20 mouse cellular contexts compared by ENCODE assay signal in genomic region chr9:16257241-16257840, GRCm38 (mm10).
A peak's percentile ranks its signal among the peaks of the same experiment; 100 is the strongest.
DNase-seq lines count a peak whose midpoint lies in the region; ATAC-seq lines count a peak whose summit lies in the region.
"Had no signal": no experiment of that assay in that cellular context is flagged by ENCODE, and none has a peak within 500 bp of the region (broad histone marks: within the 10 kb centered on the region; RNA-seq: fewer than 3 reads in every experiment).

No protein-coding gene starts in this region.

- no peaks in the 10 kb centered on the region for H3K27me3 ChIP-seq in embryonic facial prominence, embryonic 14.5 days (replicated peaks; ENCODE audit: control insufficient read depth, insufficient read depth, low read length)
- H3K27me3 ChIP-seq in embryonic facial prominence, embryonic 10.5 days (replicated peaks; ENCODE audit: low read depth, poor library complexity, severe bottlenecking): no peaks in the 10 kb centered on the region
- H3K27me3 ChIP-seq in forebrain, embryonic 14.5 days (replicated peaks; ENCODE audit: control insufficient read depth, insufficient read depth, low read length): no peaks in the 10 kb centered on the region
- no peaks in the 10 kb centered on the region for H3K27me3 ChIP-seq in hindbrain, embryonic 15.5 days
- H3K27me3 ChIP-seq in neural tube, embryonic 13.5 days: no peaks in the 10 kb centered on the region
- H3K27me3 ChIP-seq: heart, embryonic 13.5 days; limb, embryonic 13.5 days; liver, embryonic 15.5 days had no signal

- H3K4me2 ChIP-seq in embryonic facial prominence, embryonic 14.5 days (ENCODE audit: low read depth, low read length): no peak overlapping the region
- no peak overlapping the region for H3K4me2 ChIP-seq in forebrain, embryonic 14.5 days (ENCODE audit: low read length)
- H3K4me2 ChIP-seq in hindbrain, embryonic 15.5 days: no peak overlapping the region
- no peak overlapping the region for H3K4me2 ChIP-seq in neural tube, embryonic 13.5 days
- H3K4me2 ChIP-seq: heart, embryonic 13.5 days; limb, embryonic 13.5 days; liver, embryonic 15.5 days had no signal

- WGBS in embryonic facial prominence, embryonic 14.5 days: 68% methylated on average over 3 of the region's 3 CpGs
- WGBS in embryonic facial prominence, embryonic 10.5 days: 61% methylated on average over 3 of the region's 3 CpGs
- WGBS in forebrain, embryonic 14.5 days: 10% methylated on average over 3 of the region's 3 CpGs
- WGBS in hindbrain, embryonic 15.5 days: 23% methylated on average over 3 of the region's 3 CpGs
- WGBS in neural tube, embryonic 13.5 days: 14% methylated on average over 3 of the region's 3 CpGs

- H3K4me3 ChIP-seq in embryonic facial prominence, embryonic 14.5 days (ENCODE audit: low read depth, low read length): no peak overlapping the region
- no peak overlapping the region for H3K4me3 ChIP-seq in embryonic facial prominence, embryonic 10.5 days
- no peak overlapping the region for H3K4me3 ChIP-seq in forebrain, embryonic 14.5 days (ENCODE audit: low read depth, low read length)
- H3K4me3 ChIP-seq in hindbrain, embryonic 15.5 days: no peak overlapping the region
- no peak overlapping the region for H3K4me3 ChIP-seq in neural tube, embryonic 13.5 days
- H3K4me3 ChIP-seq: gastrocnemius, adult 2 months; heart, embryonic 13.5 days; limb, embryonic 13.5 days; liver, embryonic 15.5 days had no signal

- DNase-seq in embryonic facial prominence, embryonic 14.5 days (ENCODE audit: low spot score): peak; percentile 33
- no peak for DNase-seq in embryonic facial prominence, embryonic 10.5 days (ENCODE audit: low spot score)
- DNase-seq in forebrain, embryonic 14.5 days (ENCODE audit: low spot score): peak; percentile 72
- DNase-seq in heart, postnatal 25 days (ENCODE audit: low spot score): no peak
- DNase-seq in layer of hippocampus, adult 9-10 months (ENCODE audit: low spot score): no peak
- no peak for DNase-seq in MN1 (ENCODE audit: low spot score)
- DNase-seq: cerebellum, adult 11-12 months; cerebellum, postnatal 25 days; gastrocnemius, adult 2 months; heart, adult 11 months; kidney, adult 2 months; kidney, postnatal 25 days; lung, postnatal 10 days had no signal

- H3K4me1 ChIP-seq in embryonic facial prominence, embryonic 14.5 days (ENCODE audit: control insufficient read depth, insufficient read depth, low read length): no peaks in the 10 kb centered on the region
- H3K4me1 ChIP-seq in embryonic facial prominence, embryonic 10.5 days: no peaks in the 10 kb centered on the region
- peaks cover 18% of the 10 kb centered on the region for H3K4me1 ChIP-seq in forebrain, embryonic 14.5 days (ENCODE audit: control insufficient read depth, insufficient read depth, low read length)
- peaks cover 23% of the 10 kb centered on the region for H3K4me1 ChIP-seq in hindbrain, embryonic 15.5 days (replicated peaks)
- peaks cover 43% of the 10 kb centered on the region for H3K4me1 ChIP-seq in neural tube, embryonic 13.5 days (replicated peaks)
- H3K4me1 ChIP-seq: liver, embryonic 15.5 days had no signal

- intact Hi-C loops in heart, postnatal 25 days (cut with DNase I): no loop called here

- no peak overlapping the region for H3K9ac ChIP-seq in embryonic facial prominence, embryonic 14.5 days (ENCODE audit: low read depth, low read length)
- no peak overlapping the region for H3K9ac ChIP-seq in forebrain, embryonic 14.5 days (ENCODE audit: low read length)
- no peak overlapping the region for H3K9ac ChIP-seq in hindbrain, embryonic 15.5 days
- H3K9ac ChIP-seq in neural tube, embryonic 13.5 days: no peak overlapping the region
- H3K9ac ChIP-seq: heart, embryonic 13.5 days; limb, embryonic 13.5 days; liver, embryonic 15.5 days had no signal

- no peaks in the 10 kb centered on the region for H3K9me3 ChIP-seq in embryonic facial prominence, embryonic 14.5 days (ENCODE audit: control insufficient read depth, low read length)
- H3K9me3 ChIP-seq in embryonic facial prominence, embryonic 10.5 days: no peaks in the 10 kb centered on the region
- no peaks in the 10 kb centered on the region for H3K9me3 ChIP-seq in forebrain, embryonic 14.5 days (replicated peaks; ENCODE audit: control insufficient read depth, low read length)
- H3K9me3 ChIP-seq in hindbrain, embryonic 15.5 days: no peaks in the 10 kb centered on the region
- no peaks in the 10 kb centered on the region for H3K9me3 ChIP-seq in neural tube, embryonic 13.5 days
- H3K9me3 ChIP-seq: G1E; heart, embryonic 13.5 days; limb, embryonic 13.5 days; liver, embryonic 15.5 days had no signal

- H3K27ac ChIP-seq in embryonic facial prominence, embryonic 14.5 days (replicated peaks; ENCODE audit: low read depth, low read length): no peak overlapping the region
- no peak overlapping the region for H3K27ac ChIP-seq in embryonic facial prominence, embryonic 10.5 days (replicated peaks)
- no peak overlapping the region for H3K27ac ChIP-seq in forebrain, embryonic 14.5 days (ENCODE audit: low read depth, low read length)
- peak overlapping the region; percentile 47; the same call in 1 of the 2 replicates for H3K27ac ChIP-seq in hindbrain, embryonic 15.5 days (replicated peaks)
- peak overlapping the region; percentile 47 for H3K27ac ChIP-seq in neural tube, embryonic 13.5 days (replicated peaks)
- H3K27ac ChIP-seq: gastrocnemius, adult 2 months; heart, embryonic 13.5 days; limb, embryonic 13.5 days; liver, embryonic 15.5 days had no signal

- no peaks in the 10 kb centered on the region for H3K36me3 ChIP-seq in embryonic facial prominence, embryonic 14.5 days (ENCODE audit: control insufficient read depth, insufficient read depth, low read length)
- H3K36me3 ChIP-seq in embryonic facial prominence, embryonic 10.5 days (replicated peaks): no peaks in the 10 kb centered on the region
- H3K36me3 ChIP-seq in forebrain, embryonic 14.5 days (ENCODE audit: control insufficient read depth, insufficient read depth, low read length): no peaks in the 10 kb centered on the region
- no peaks in the 10 kb centered on the region for H3K36me3 ChIP-seq in hindbrain, embryonic 15.5 days
- H3K36me3 ChIP-seq in neural tube, embryonic 13.5 days: no peaks in the 10 kb centered on the region
- H3K36me3 ChIP-seq: G1E; heart, embryonic 13.5 days; limb, embryonic 13.5 days; liver, embryonic 15.5 days had no signal

- ATAC-seq in embryonic facial prominence, embryonic 14.5 days (ENCODE audit: low read depth): peak; percentile 53; the same call in 1 of the 2 replicates
- ATAC-seq in forebrain, embryonic 14.5 days: peak; percentile 79
- peak; percentile 70 for ATAC-seq in hindbrain, embryonic 15.5 days (ENCODE audit: low FRiP score, low read depth)
- peak; percentile 82 for ATAC-seq in neural tube, embryonic 13.5 days (ENCODE audit: low read depth)
- ATAC-seq: CD4-positive, CD25-positive, alpha-beta regulatory T cell, adult 4 months had no signal

Comparison
In these comparisons a context has a peak if more than half of its experiments do, and no peak if none do; other contexts are left out.
1. DNase-seq: peak in embryonic facial prominence, embryonic 14.5 days (single experiment) and forebrain, embryonic 14.5 days (single experiment); none in embryonic facial prominence, embryonic 10.5 days (single experiment), heart, postnatal 25 days (single experiment), layer of hippocampus, adult 9-10 months (single experiment) and MN1 (single experiment).
2. H3K27ac ChIP-seq: peak in hindbrain, embryonic 15.5 days (single experiment) and neural tube, embryonic 13.5 days (single experiment); none in embryonic facial prominence, embryonic 14.5 days (single experiment), embryonic facial prominence, embryonic 10.5 days (single experiment) and forebrain, embryonic 14.5 days (single experiment).
3. Peak in every context shown above with its lines, with median percentiles within 50 percentile points of each other: ATAC-seq.